Mouse (Mus musculus): ENCODE data around the gene Sh3tc1. TPM values are rescaled to one million over a fixed set of nuclear protein-coding genes. Genes with fewer than 3 reads are reported as not detected.

Sh3tc1 gene
- polyA plus RNA-seq, 1 experiment from 2014 or later, result 11.3 TPM

- H3K4me2 ChIP-seq (replicated peaks; ENCODE audit: low read depth, low read length), result no peak overlapping the region
- H3K9ac ChIP-seq (ENCODE audit: low read depth, low read length), result no peak overlapping the region
- no peaks in the 10 kb centered on the region for H3K36me3 ChIP-seq (ENCODE audit: control insufficient read depth, insufficient read depth, low read length)
- no peak overlapping the region for H3K4me3 ChIP-seq (ENCODE audit: low read length)
- no peaks in the 10 kb centered on the region for H3K27me3 ChIP-seq (ENCODE audit: control insufficient read depth, insufficient read depth, low read length)
- 70% methylated on average over 2 of the region's 2 CpGs for WGBS
- H3K9me3 ChIP-seq (ENCODE audit: control insufficient read depth, low read length), result no peaks in the 10 kb centered on the region
- peaks cover 4% of the 10 kb centered on the region; the same call in 1 of the 2 replicates for H3K4me1 ChIP-seq (ENCODE audit: control insufficient read depth, insufficient read depth, low read length)
- ATAC-seq (ENCODE audit: low FRiP score, low TSS enrichment), result no peak
- peak overlapping the region; percentile 24; the same call in 1 of the 2 replicates for H3K27ac ChIP-seq (ENCODE audit: low read depth, low read length)
Measured at GRCm38 (mm10) chr5:35733523-35733922, 6.3 kb downstream of the Sh3tc1 start.

DNA sequence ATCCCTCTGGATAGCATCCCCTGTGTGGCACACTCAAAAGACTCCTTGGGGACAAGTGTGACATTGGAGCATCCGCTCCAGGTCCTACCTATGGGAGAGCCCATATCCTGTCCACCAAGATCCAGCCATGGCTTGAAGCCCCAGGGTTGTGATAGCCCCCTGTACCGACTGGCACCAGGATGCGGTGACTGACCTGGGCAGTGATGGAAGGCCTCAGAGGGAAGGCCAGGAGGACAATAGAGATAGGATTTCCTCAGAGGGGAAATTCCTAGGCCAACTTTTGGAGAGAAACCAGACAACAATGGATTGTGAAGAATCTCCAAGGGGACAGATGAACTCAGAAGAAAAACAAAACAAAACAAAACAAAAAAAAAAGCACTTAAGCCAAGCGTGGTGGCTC, 8.8 kb downstream of the Sh3tc1 start:
- Histone ChIP-seq H3K36me3 (ENCODE audit: control insufficient read depth, insufficient read depth, low read length) (no peaks in the 10 kb centered on the region), H3K9me3 (ENCODE audit: control insufficient read depth, low read length) (no peaks in the 10 kb centered on the region), H3K4me3 (ENCODE audit: low read length) (no peak overlapping the region), H3K27me3 (ENCODE audit: control insufficient read depth, insufficient read depth, low read length) (no peaks in the 10 kb centered on the region), H3K4me2 (replicated peaks; ENCODE audit: low read depth, low read length) (no peak overlapping the region), H3K9ac (ENCODE audit: low read depth, low read length) (no peak overlapping the region), H3K4me1 (ENCODE audit: control insufficient read depth, insufficient read depth, low read length) (peaks cover 4% of the 10 kb centered on the region; the same call in 1 of the 2 replicates), H3K27ac (ENCODE audit: low read depth, low read length) (peak overlapping the region; percentile 24; the same call in 1 of the 2 replicates)
- WGBS, result 82% methylated on average over 4 of the region's 4 CpGs
- ATAC-seq (ENCODE audit: low FRiP score, low TSS enrichment), result no peak

DNA sequence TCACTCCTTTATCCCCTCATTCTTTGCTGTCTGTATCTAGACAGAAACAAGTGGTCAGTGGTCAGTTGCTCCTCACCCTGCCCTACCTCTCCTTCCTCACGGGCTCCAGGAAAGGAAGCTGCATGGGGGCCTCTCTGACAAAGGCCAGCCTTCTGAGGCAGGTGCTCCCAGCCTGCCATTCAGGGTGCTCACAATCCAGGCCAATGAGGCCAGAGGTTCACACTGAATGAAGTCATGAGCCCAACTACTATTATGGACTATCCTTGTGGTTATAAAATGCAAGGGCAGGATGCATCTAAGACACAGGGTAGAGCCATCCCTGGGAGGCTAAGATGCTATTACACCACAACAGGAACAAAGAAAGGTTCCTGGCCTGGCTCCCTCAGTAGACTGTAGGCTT, 9.2 kb downstream of the Sh3tc1 start:
- Histone ChIP-seq H3K27me3 (ENCODE audit: control insufficient read depth, insufficient read depth, low read length) (no peaks in the 10 kb centered on the region), H3K4me1 (ENCODE audit: control insufficient read depth, insufficient read depth, low read length) (peaks cover 4% of the 10 kb centered on the region; the same call in 1 of the 2 replicates), H3K9ac (ENCODE audit: low read depth, low read length) (no peak overlapping the region), H3K4me2 (replicated peaks; ENCODE audit: low read depth, low read length) (no peak overlapping the region), H3K9me3 (ENCODE audit: control insufficient read depth, low read length) (no peaks in the 10 kb centered on the region), H3K27ac (ENCODE audit: low read depth, low read length) (peak overlapping the region; percentile 24; the same call in 1 of the 2 replicates), H3K36me3 (ENCODE audit: control insufficient read depth, insufficient read depth, low read length) (no peaks in the 10 kb centered on the region), H3K4me3 (ENCODE audit: low read length) (no peak overlapping the region)
- no peak for ATAC-seq (ENCODE audit: low FRiP score, low TSS enrichment)
- 78% methylated on average over 1 of the region's 1 CpGs for WGBS

GRCm38 (mm10) chr5:35729844-35730243, 9.9 kb downstream of the Sh3tc1 start:
- H3K36me3 ChIP-seq (ENCODE audit: control insufficient read depth, insufficient read depth, low read length), result no peaks in the 10 kb centered on the region
- no peak for ATAC-seq (ENCODE audit: low FRiP score, low TSS enrichment)
- 78% methylated on average over 3 of the region's 3 CpGs for WGBS
- no peaks in the 10 kb centered on the region for H3K27me3 ChIP-seq (ENCODE audit: control insufficient read depth, insufficient read depth, low read length)
- no peaks in the 10 kb centered on the region for H3K9me3 ChIP-seq (ENCODE audit: control insufficient read depth, low read length)
- H3K4me2 ChIP-seq (replicated peaks; ENCODE audit: low read depth, low read length), result no peak overlapping the region
- peak overlapping the region; percentile 91 for H3K27ac ChIP-seq (ENCODE audit: low read depth, low read length)
- H3K9ac ChIP-seq (ENCODE audit: low read depth, low read length), result no peak overlapping the region
- peaks cover 4% of the 10 kb centered on the region; the same call in 1 of the 2 replicates for H3K4me1 ChIP-seq (ENCODE audit: control insufficient read depth, insufficient read depth, low read length)
- no peak overlapping the region for H3K4me3 ChIP-seq (ENCODE audit: low read length)

- 40% methylated on average over 11 of the region's 11 CpGs for WGBS
Measured at GRCm38 (mm10) chr5:35728957-35729460, 10.8 kb downstream of the Sh3tc1 start.

DNA sequence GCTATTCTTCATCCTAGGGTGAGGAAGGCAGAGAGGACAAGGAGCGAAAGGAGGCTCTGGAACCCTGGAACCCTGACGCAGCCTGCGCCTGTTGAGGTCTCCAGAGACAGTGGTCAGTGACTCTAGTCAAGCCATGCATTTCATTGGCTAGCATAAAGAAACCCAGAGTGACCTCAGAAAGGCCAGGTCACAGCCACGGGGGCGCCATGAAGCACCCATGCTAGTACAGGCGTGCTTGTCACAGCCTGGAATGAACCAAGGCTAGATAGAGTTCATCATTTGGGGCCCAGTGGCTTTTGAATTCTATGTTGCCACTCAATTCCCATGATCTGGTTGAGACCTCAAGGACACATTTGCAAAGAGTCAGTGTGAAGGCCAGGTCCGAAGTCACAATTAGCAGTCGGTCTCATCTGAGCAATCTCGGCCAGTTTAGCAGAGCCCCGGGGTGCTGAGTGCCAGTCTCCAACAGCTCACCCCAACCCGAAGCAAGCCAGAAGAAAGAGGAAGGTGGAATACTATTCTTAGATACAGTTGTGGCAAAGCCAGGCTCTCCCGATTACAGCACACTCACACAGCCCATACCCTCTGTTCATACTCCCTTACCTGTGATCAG, 11.3 kb downstream of the Sh3tc1 start:
- 84% methylated on average over 12 of the region's 12 CpGs for WGBS
- no peaks in the 10 kb centered on the region for H3K9me3 ChIP-seq (ENCODE audit: control insufficient read depth, low read length)
- no peaks in the 10 kb centered on the region for H3K27me3 ChIP-seq (ENCODE audit: control insufficient read depth, insufficient read depth, low read length)
- peak overlapping the region; percentile 91 for H3K27ac ChIP-seq (ENCODE audit: low read depth, low read length)
- H3K4me1 ChIP-seq (ENCODE audit: control insufficient read depth, insufficient read depth, low read length), result no peaks in the 10 kb centered on the region; the same call in 1 of the 2 replicates
- no peaks in the 10 kb centered on the region for H3K36me3 ChIP-seq (ENCODE audit: control insufficient read depth, insufficient read depth, low read length)
- ATAC-seq (ENCODE audit: low FRiP score, low TSS enrichment), result no peak; the same call in 1 of the 2 replicates
- H3K4me2 ChIP-seq (replicated peaks; ENCODE audit: low read depth, low read length), result peak overlapping the region; percentile 24
- H3K9ac ChIP-seq (ENCODE audit: low read depth, low read length), result no peak overlapping the region; the same call in 1 of the 2 replicates
- H3K4me3 ChIP-seq (ENCODE audit: low read length), result peak overlapping the region; percentile 24; the same call in 1 of the 2 replicates

More at GRCm38 (mm10) chr5:35728957-35729460, 10.8 kb downstream of the Sh3tc1 start:
- H3K27me3 ChIP-seq (ENCODE audit: control insufficient read depth, insufficient read depth, low read length), result no peaks in the 10 kb centered on the region
- peak overlapping the region; percentile 24; the same call in 1 of the 2 replicates for H3K4me3 ChIP-seq (ENCODE audit: low read length)
- peaks cover 2% of the 10 kb centered on the region; the same call in 1 of the 2 replicates for H3K4me1 ChIP-seq (ENCODE audit: control insufficient read depth, insufficient read depth, low read length)
- H3K36me3 ChIP-seq (ENCODE audit: control insufficient read depth, insufficient read depth, low read length), result no peaks in the 10 kb centered on the region
- peak overlapping the region; percentile 24 for H3K4me2 ChIP-seq (replicated peaks; ENCODE audit: low read depth, low read length)
- 0 out of 2 replicates have a peak overlapping the region, but pooled peaks have one; percentile 23 for H3K9ac ChIP-seq (ENCODE audit: low read depth, low read length)
- peak overlapping the region; percentile 91 for H3K27ac ChIP-seq (ENCODE audit: low read depth, low read length)
- H3K9me3 ChIP-seq (ENCODE audit: control insufficient read depth, low read length), result no peaks in the 10 kb centered on the region
- ATAC-seq (ENCODE audit: low FRiP score, low TSS enrichment), result peak; percentile 93

- no peak for ATAC-seq (ENCODE audit: low FRiP score, low TSS enrichment)
- Histone ChIP-seq H3K4me1 (ENCODE audit: control insufficient read depth, insufficient read depth, low read length) (peaks cover 3% of the 10 kb centered on the region; the same call in 1 of the 2 replicates), H3K27ac (ENCODE audit: low read depth, low read length) (no peak overlapping the region), H3K36me3 (ENCODE audit: control insufficient read depth, insufficient read depth, low read length) (no peaks in the 10 kb centered on the region; the same call in 1 of the 2 replicates), H3K27me3 (ENCODE audit: control insufficient read depth, insufficient read depth, low read length) (no peaks in the 10 kb centered on the region), H3K4me3 (ENCODE audit: low read length) (no peak overlapping the region), H3K9me3 (ENCODE audit: control insufficient read depth, low read length) (no peaks in the 10 kb centered on the region), H3K4me2 (replicated peaks; ENCODE audit: low read depth, low read length) (peak overlapping the region; percentile 24), H3K9ac (ENCODE audit: low read depth, low read length) (no peak overlapping the region)
- 94% methylated on average over 5 of the region's 5 CpGs for WGBS
Measured at GRCm38 (mm10) chr5:35727447-35727846, 12.3 kb downstream of the Sh3tc1 start.

GRCm38 (mm10) chr5:35725840-35726239, 13.9 kb downstream of the Sh3tc1 start:
- Histone ChIP-seq H3K4me3 (ENCODE audit: low read length) (no peak overlapping the region), H3K27me3 (ENCODE audit: control insufficient read depth, insufficient read depth, low read length) (no peaks in the 10 kb centered on the region), H3K4me2 (replicated peaks; ENCODE audit: low read depth, low read length) (no peak overlapping the region), H3K36me3 (ENCODE audit: control insufficient read depth, insufficient read depth, low read length) (no peaks in the 10 kb centered on the region; the same call in 1 of the 2 replicates), H3K4me1 (ENCODE audit: control insufficient read depth, insufficient read depth, low read length) (peaks cover 3% of the 10 kb centered on the region; the same call in 1 of the 2 replicates), H3K9ac (ENCODE audit: low read depth, low read length) (no peak overlapping the region), H3K27ac (ENCODE audit: low read depth, low read length) (no peak overlapping the region), H3K9me3 (ENCODE audit: control insufficient read depth, low read length) (no peaks in the 10 kb centered on the region)
- 84% methylated on average over 3 of the region's 3 CpGs for WGBS
- no peak for ATAC-seq (ENCODE audit: low FRiP score, low TSS enrichment)

- Histone ChIP-seq H3K4me3 (ENCODE audit: low read length) (no peak overlapping the region), H3K9me3 (ENCODE audit: control insufficient read depth, low read length) (no peaks in the 10 kb centered on the region), H3K9ac (ENCODE audit: low read depth, low read length) (no peak overlapping the region), H3K36me3 (ENCODE audit: control insufficient read depth, insufficient read depth, low read length) (no peaks in the 10 kb centered on the region; the same call in 1 of the 2 replicates), H3K27me3 (ENCODE audit: control insufficient read depth, insufficient read depth, low read length) (no peaks in the 10 kb centered on the region), H3K4me1 (ENCODE audit: control insufficient read depth, insufficient read depth, low read length) (0 out of 2 replicates have a peak, but pooled peaks cover 3% of the 10 kb centered on the region), H3K4me2 (replicated peaks; ENCODE audit: low read depth, low read length) (no peak overlapping the region), H3K27ac (ENCODE audit: low read depth, low read length) (no peak overlapping the region)
- WGBS, result 72% methylated on average over 5 of the region's 5 CpGs
- no peak for ATAC-seq (ENCODE audit: low FRiP score, low TSS enrichment)
Measured at GRCm38 (mm10) chr5:35723900-35724299, 15.9 kb downstream of the Sh3tc1 start.

All from kidney, embryonic 14.5 days (tissue).